7 mouse cellular contexts compared by ENCODE assay signal in the genomic region with DNA sequence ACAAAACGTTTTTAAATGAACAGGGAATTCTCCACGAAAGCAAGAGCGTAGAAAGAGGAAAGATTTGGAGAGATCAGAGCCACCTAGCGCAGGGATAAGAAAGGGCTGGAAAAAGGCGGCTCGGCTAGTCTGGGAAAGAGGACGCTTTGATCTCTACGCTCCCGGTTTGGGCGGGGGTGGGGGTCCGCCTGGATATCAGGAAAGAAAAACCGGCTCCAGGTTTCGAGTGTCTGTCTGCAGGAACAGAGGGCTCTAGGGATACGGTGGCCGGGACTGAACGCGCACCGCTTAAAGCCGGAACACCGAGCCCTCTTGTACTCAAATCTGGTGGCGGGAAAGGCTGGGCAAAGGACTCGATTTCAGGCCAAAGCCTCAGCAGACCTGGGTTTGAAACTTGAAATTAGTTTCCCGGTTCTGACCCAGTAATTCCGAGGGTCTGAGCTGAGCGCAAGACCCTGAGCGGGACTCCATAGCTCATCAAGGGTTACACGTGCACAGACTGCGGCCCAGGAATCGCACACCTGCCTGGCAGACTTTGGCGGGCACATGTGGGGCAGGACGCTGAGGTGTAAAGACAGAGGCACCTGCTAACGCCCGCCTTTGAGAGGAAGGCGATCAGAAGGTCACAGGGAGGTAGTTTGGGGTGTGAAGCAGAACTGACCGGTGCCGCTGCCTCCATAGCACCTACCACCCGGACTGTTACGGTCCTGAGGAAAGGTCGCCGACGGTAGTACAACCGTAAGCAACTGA. TPM values are rescaled to one million over a fixed set of nuclear protein-coding genes. Genes with fewer than 3 reads are reported as not detected.
DNase-seq lines count a peak whose midpoint lies in the region; ATAC-seq and TF ChIP-seq lines count a peak whose summit lies in the region.

No protein-coding gene starts in this region.

- H3K9me3 ChIP-seq in embryonic facial prominence, embryonic 14.5 days (ENCODE audit: control insufficient read depth, low read length): no peaks in the 10 kb centered on the region
- H3K9me3 ChIP-seq in hindbrain, embryonic 15.5 days: no peaks in the 10 kb centered on the region
- no peaks in the 10 kb centered on the region for H3K9me3 ChIP-seq in liver, embryonic 12.5 days (replicated peaks)

- H3K4me1 ChIP-seq in embryonic facial prominence, embryonic 14.5 days (ENCODE audit: control insufficient read depth, insufficient read depth, low read length): peaks cover 25% of the 10 kb centered on the region
- peaks cover 42% of the 10 kb centered on the region for H3K4me1 ChIP-seq in hindbrain, embryonic 15.5 days (replicated peaks)
- H3K4me1 ChIP-seq in liver, embryonic 12.5 days: peaks cover 46% of the 10 kb centered on the region

- H3K4me3 ChIP-seq in C2C12 (ENCODE audit: insufficient read depth, poor library complexity, severe bottlenecking): peak overlapping the region; percentile 18
- H3K4me3 ChIP-seq in embryonic facial prominence, embryonic 14.5 days (ENCODE audit: low read depth, low read length): peak overlapping the region; percentile 63
- peak overlapping the region; percentile 51 for H3K4me3 ChIP-seq in hindbrain, embryonic 15.5 days
- H3K4me3 ChIP-seq in liver, embryonic 12.5 days: peak overlapping the region; percentile 53

- no peak for TF ChIP-seq CTCF in C2C12 (IDR thresholded peaks at IDR 0.05; ENCODE audit: control insufficient read depth, insufficient read depth, insufficient read length)

- H3K27me3 ChIP-seq in C2C12 (ENCODE audit: control insufficient read depth, insufficient read depth, insufficient read length): peaks cover 32% of the 10 kb centered on the region
- peaks cover 58% of the 10 kb centered on the region for H3K27me3 ChIP-seq in embryonic facial prominence, embryonic 14.5 days (replicated peaks; ENCODE audit: control insufficient read depth, insufficient read depth, low read length)
- H3K27me3 ChIP-seq in hindbrain, embryonic 15.5 days: peaks cover 84% of the 10 kb centered on the region
- peaks cover 100% of the 10 kb centered on the region for H3K27me3 ChIP-seq in liver, embryonic 12.5 days (replicated peaks)

- H3K9ac ChIP-seq in embryonic facial prominence, embryonic 14.5 days (ENCODE audit: low read depth, low read length): peak overlapping the region; percentile 67
- peak overlapping the region; percentile 24 for H3K9ac ChIP-seq in hindbrain, embryonic 15.5 days
- no peak overlapping the region for H3K9ac ChIP-seq in liver, embryonic 12.5 days

- H3K4me2 ChIP-seq in embryonic facial prominence, embryonic 14.5 days (ENCODE audit: low read depth, low read length): peak overlapping the region; percentile 100
- peak overlapping the region; percentile 93 for H3K4me2 ChIP-seq in hindbrain, embryonic 15.5 days
- peak overlapping the region; percentile 81 for H3K4me2 ChIP-seq in liver, embryonic 12.5 days

- no peak overlapping the region for H3K27ac ChIP-seq in embryonic facial prominence, embryonic 14.5 days (replicated peaks; ENCODE audit: low read depth, low read length)
- no peak overlapping the region for H3K27ac ChIP-seq in hindbrain, embryonic 15.5 days (replicated peaks)
- H3K27ac ChIP-seq in liver, embryonic 12.5 days: no peak overlapping the region

- peak; percentile 47 for DNase-seq in ES-CJ7 (ENCODE audit: low read depth, low spot score)
- peak; percentile 65 for DNase-seq in embryonic facial prominence, embryonic 14.5 days (ENCODE audit: low spot score)
- DNase-seq in neural tube, embryonic 10.5 days (ENCODE audit: extremely low spot score, low spot score): peak; percentile 62
- no peak for DNase-seq in spleen, postnatal 10 days (ENCODE audit: low spot score in 2 of 2)

- no peaks in the 10 kb centered on the region for H3K79me3 ChIP-seq in C2C12 (ENCODE audit: low read depth)

- H3K36me3 ChIP-seq in C2C12 (ENCODE audit: control insufficient read depth, insufficient read depth): no peaks in the 10 kb centered on the region
- H3K36me3 ChIP-seq in embryonic facial prominence, embryonic 14.5 days (ENCODE audit: control insufficient read depth, insufficient read depth, low read length): no peaks in the 10 kb centered on the region
- no peaks in the 10 kb centered on the region for H3K36me3 ChIP-seq in hindbrain, embryonic 15.5 days
- no peaks in the 10 kb centered on the region for H3K36me3 ChIP-seq in liver, embryonic 12.5 days

- no peaks in the 10 kb centered on the region for H3K79me2 ChIP-seq in C2C12 (ENCODE audit: control insufficient read depth, insufficient read depth)

- no peak for ATAC-seq in embryonic facial prominence, embryonic 14.5 days (ENCODE audit: low read depth)
- ATAC-seq in hindbrain, embryonic 15.5 days (ENCODE audit: low FRiP score, low read depth): no peak
- ATAC-seq in liver, embryonic 12.5 days: no peak

- 2% methylated on average over 42 of the region's 42 CpGs for WGBS in embryonic facial prominence, embryonic 14.5 days
- 1% methylated on average over 42 of the region's 42 CpGs for WGBS in hindbrain, embryonic 15.5 days
- WGBS in liver, embryonic 12.5 days (ENCODE audit: insufficient replicate concordance): 3% methylated on average over 42 of the region's 42 CpGs

- peak overlapping the region; percentile 22 for H3ac ChIP-seq in C2C12 (ENCODE audit: control insufficient read depth, insufficient read length, low read depth)

TF ChIP-seq in C2C12, 6 proteins besides CTCF, POLR2A, EP300 and RAD21:
- TF ChIP-seq CEBPB (IDR thresholded peaks at IDR 0.05; ENCODE audit: low read depth) (no peak), MYOG (IDR thresholded peaks at IDR 0.05; ENCODE audit: control insufficient read depth, extremely low read depth, insufficient read length) (no peak), MAX (IDR thresholded peaks at IDR 0.05) (no peak), USF1 (IDR thresholded peaks at IDR 0.05; ENCODE audit: low read depth) (no peak), MYOD1 (IDR thresholded peaks at IDR 0.05; ENCODE audit: control insufficient read depth, insufficient read length, low read depth) (no peak), FOSL1 (IDR thresholded peaks at IDR 0.05; ENCODE audit: insufficient read depth, low read length, poor library complexity, severe bottlenecking) (no peak)

RNA-seq across cellular contexts. Expression of a gene that starts 19.6 kb away (rescaled TPM):
- not detected for polyA plus RNA-seq in C2C12 (2012; fragmentation: generic; extraction: Trizol)
- polyA plus RNA-seq in embryonic facial prominence, embryonic 14.5 days (2014; fragmentation: Nextera tagmentation; extraction: Ambion mirVana): not detected in 2 replicates
- not detected in 2 replicates for polyA plus RNA-seq in hindbrain, embryonic 15.5 days (2015; fragmentation: Nextera tagmentation; extraction: Ambion mirVana)
- not detected in 2 replicates for polyA plus RNA-seq in liver, embryonic 12.5 days (2016; fragmentation: Nextera tagmentation; extraction: Ambion mirVana)

RNA-seq across cellular contexts. Expression of a gene that starts 33.6 kb away (rescaled TPM):
- 1.4 TPM for polyA plus RNA-seq in C2C12 (2012; fragmentation: generic; extraction: Trizol)
- polyA plus RNA-seq in embryonic facial prominence, embryonic 14.5 days (2014; fragmentation: Nextera tagmentation; extraction: Ambion mirVana): 4.3 and 4.9 TPM in 2 replicates
- polyA plus RNA-seq in hindbrain, embryonic 15.5 days (2015; fragmentation: Nextera tagmentation; extraction: Ambion mirVana): 0.73 and 1.8 TPM in 2 replicates
- 2.3 and 2.4 TPM in 2 replicates for polyA plus RNA-seq in liver, embryonic 12.5 days (2016; fragmentation: Nextera tagmentation; extraction: Ambion mirVana)

Comparison
In these comparisons a context has a peak if more than half of its experiments do, and no peak if none do; other contexts are left out.
1. DNase-seq: peak in ES-CJ7 (single experiment), embryonic facial prominence, embryonic 14.5 days (single experiment) and neural tube, embryonic 10.5 days (single experiment); none in spleen, postnatal 10 days (0 of 2).
2. Peak in every context shown above with its lines, with median percentiles within 50 percentile points of each other: H3K4me3 ChIP-seq and H3K4me2 ChIP-seq.